Mouse (Mus musculus): ENCODE data around the gene Madd.
"Not testable (repeated sequence)": the region's sequence is repeated elsewhere in the genome, so short reads cannot be mapped to it uniquely, and the experiment has no call there.

Gene Madd

GRCm38 (mm10) chr2:91130126-91130525 is 53.5 kb downstream of the Madd start:
- in situ Hi-C loops (cut with MboI; ENCODE audit: low sequenced_read_pairs): no loop called here

GRCm38 (mm10) chr2:91128761-91129160 is 54.9 kb downstream of the Madd start:
- in situ Hi-C loops (cut with MboI; ENCODE audit: low sequenced_read_pairs): no loop called here

- in situ Hi-C loops (cut with MboI; ENCODE audit: low sequenced_read_pairs): no loop called here
Measured at GRCm38 (mm10) chr2:91125101-91125500, 58.5 kb downstream of the Madd start.

- in situ Hi-C loops (cut with MboI; ENCODE audit: low sequenced_read_pairs): no loop called here
Measured at GRCm38 (mm10) chr2:91123521-91123920, 60.1 kb downstream of the Madd start.

- in situ Hi-C loops (cut with MboI; ENCODE audit: low sequenced_read_pairs): no loop called here
Measured at GRCm38 (mm10) chr2:91121497-91121896, 62.1 kb downstream of the Madd start.

GRCm38 (mm10) chr2:91121011-91121410 is 62.6 kb downstream of the Madd start:
- in situ Hi-C loops (cut with MboI; ENCODE audit: low sequenced_read_pairs): no loop called here

- in situ Hi-C loops (cut with MboI; ENCODE audit: low sequenced_read_pairs): no loop called here
Measured at GRCm38 (mm10) chr2:91120261-91120671, 63.4 kb downstream of the Madd start.

GRCm38 (mm10) chr2:91119551-91119950 is 64.1 kb downstream of the Madd start:
- in situ Hi-C loops (cut with MboI; ENCODE audit: low sequenced_read_pairs): no loop called here

- in situ Hi-C loops (cut with MboI; ENCODE audit: low sequenced_read_pairs): no loop called here
Measured at GRCm38 (mm10) chr2:91119061-91119460, 64.6 kb downstream of the Madd start.

GRCm38 (mm10) chr2:91118647-91119046 is 65.0 kb downstream of the Madd start:
- in situ Hi-C loops (cut with MboI; ENCODE audit: low sequenced_read_pairs): no loop called here

GRCm38 (mm10) chr2:91117585-91118275 is 65.9 kb downstream of the Madd start, which contains the start of gene Mybpc3:
Gene Mybpc3 (plus strand): TSS chr2:91118144.
- in situ Hi-C loops (cut with MboI; ENCODE audit: low sequenced_read_pairs): no loop called here

GRCm38 (mm10) chr2:91116842-91117241 is 66.8 kb downstream of the Madd start:
- in situ Hi-C loops (cut with MboI; ENCODE audit: low sequenced_read_pairs): no loop called here

- in situ Hi-C loops (cut with MboI; ENCODE audit: low sequenced_read_pairs): no loop called here
Measured at GRCm38 (mm10) chr2:91115578-91115970, 68.1 kb downstream of the Madd start.

- in situ Hi-C loops (cut with MboI; ENCODE audit: low sequenced_read_pairs): no loop called here
Measured at GRCm38 (mm10) chr2:91114781-91115577, 68.7 kb downstream of the Madd start.

GRCm38 (mm10) chr2:91113852-91114251 is 69.8 kb downstream of the Madd start:
- in situ Hi-C loops (cut with MboI; ENCODE audit: low sequenced_read_pairs): no loop called here

- in situ Hi-C loops (cut with MboI; ENCODE audit: low sequenced_read_pairs): no loop called here
Measured at GRCm38 (mm10) chr2:91113334-91113733, 70.3 kb downstream of the Madd start.

GRCm38 (mm10) chr2:91112491-91112890 is 71.1 kb downstream of the Madd start:
- in situ Hi-C loops (cut with MboI; ENCODE audit: low sequenced_read_pairs): no loop called here

- in situ Hi-C loops (cut with MboI; ENCODE audit: low sequenced_read_pairs): not testable (repeated sequence)
Measured at GRCm38 (mm10) chr2:91111832-91112231, 71.8 kb downstream of the Madd start.

GRCm38 (mm10) chr2:91110429-91110828 is 73.2 kb downstream of the Madd start:
- in situ Hi-C loops (cut with MboI; ENCODE audit: low sequenced_read_pairs): no loop called here

GRCm38 (mm10) chr2:91109807-91110385 is 73.7 kb downstream of the Madd start:
- in situ Hi-C loops (cut with MboI; ENCODE audit: low sequenced_read_pairs): no loop called here

- in situ Hi-C loops (cut with MboI; ENCODE audit: low sequenced_read_pairs): no loop called here
Measured at GRCm38 (mm10) chr2:91109241-91109640, 74.4 kb downstream of the Madd start.

- in situ Hi-C loops (cut with MboI; ENCODE audit: low sequenced_read_pairs): no loop called here
Measured at GRCm38 (mm10) chr2:91108156-91108555, 75.5 kb downstream of the Madd start.
